Mouse (Mus musculus) B cell, adult 2 months (primary cell): ENCODE measurements at regions not wholly inside any gene's neighbourhood (a gene's known extent, or its start where the extent isn't known, plus 50 kb on each side); places are given as distances from the start of the nearest gene placed in this dataset.
"Not testable (repeated sequence)": the region's sequence is repeated elsewhere in the genome, so short reads cannot be mapped to it uniquely, and the experiment has no call there.

Source experiments
- DNase-seq, 2 experiments: peaks; one replicate each; pipeline ENCODE4 v3.0.0; 2022

- DNase-seq, result no peak
Observed at GRCm38 (mm10) chr1:64463715-64464290, 68.6 kb upstream of the Creb1 start.

DNA sequence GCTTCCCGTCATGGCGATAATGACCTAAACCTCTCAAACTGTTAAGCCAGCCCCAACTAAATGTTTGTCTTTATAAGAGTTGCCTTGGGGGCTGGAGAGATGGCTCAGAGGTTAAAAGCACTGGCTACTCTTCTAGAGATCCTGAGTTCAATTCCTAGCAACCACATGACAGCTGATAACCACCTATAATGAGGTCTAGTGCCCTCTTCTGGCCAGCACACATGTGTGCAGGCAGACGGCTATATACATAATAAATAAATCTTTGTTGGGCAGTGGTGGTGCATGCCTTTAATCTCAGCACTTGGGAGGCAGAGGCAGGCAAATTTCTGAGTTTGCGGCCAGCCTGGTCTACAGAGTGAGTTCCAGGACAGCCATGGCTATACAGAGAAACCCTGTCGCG is 70.8 kb upstream of the Creb1 start:
- DNase-seq, result not testable (repeated sequence)

GRCm38 (mm10) chr1:64457872-64458271 is 74.6 kb upstream of the Creb1 start:
- no peak for DNase-seq

- no peak for DNase-seq
Observed at GRCm38 (mm10) chr1:64449141-64449540, 83.3 kb upstream of the Creb1 start.

DNA sequence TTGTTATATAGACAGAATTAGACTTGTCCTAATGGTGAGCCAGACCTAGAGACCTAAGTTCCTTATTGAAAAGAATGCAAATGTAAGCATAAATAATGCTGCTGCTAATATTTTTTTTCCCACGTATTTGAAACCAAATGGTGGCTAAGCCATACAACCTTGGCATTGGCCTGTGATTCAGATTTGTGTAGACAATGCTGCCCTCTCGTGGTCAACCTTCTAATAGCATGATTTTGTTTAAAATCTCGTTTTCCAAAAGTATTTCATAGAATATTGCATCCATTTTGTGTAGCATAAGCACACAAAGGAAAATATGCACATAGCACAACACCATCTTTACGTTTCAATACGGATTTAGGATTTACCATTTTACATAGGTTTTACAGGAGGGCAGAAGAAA is 84.4 kb upstream of the Creb1 start:
- peak; percentile 79 to 84 for DNase-seq

DNA sequence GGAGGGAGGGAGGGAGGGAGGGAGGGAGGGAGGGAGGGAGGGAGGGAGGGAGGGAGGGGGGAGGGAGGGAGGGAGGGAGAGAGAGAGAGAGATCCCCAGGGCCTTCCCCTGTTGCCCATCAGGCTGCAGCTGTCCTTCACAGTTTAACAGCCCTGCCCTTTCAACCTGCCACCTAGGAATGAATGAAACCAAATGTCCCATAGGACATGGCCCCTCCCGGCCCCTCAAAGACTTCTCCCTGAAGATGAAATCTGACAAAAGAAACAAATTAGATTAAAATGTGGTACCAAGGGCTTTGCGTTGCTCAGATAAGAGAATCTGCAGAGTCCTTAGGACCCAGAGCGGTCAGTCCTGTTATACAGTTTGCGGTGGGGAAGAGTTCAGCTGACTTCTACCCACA is 86.0 kb upstream of the Creb1 start:
- no peak for DNase-seq

- DNase-seq, result peak; percentile 54 to 55
Observed at GRCm38 (mm10) chr1:64445919-64446318, 86.5 kb upstream of the Creb1 start.

GRCm38 (mm10) chr1:64443436-64443835 is 89.0 kb upstream of the Creb1 start:
- DNase-seq, result no peak

DNA sequence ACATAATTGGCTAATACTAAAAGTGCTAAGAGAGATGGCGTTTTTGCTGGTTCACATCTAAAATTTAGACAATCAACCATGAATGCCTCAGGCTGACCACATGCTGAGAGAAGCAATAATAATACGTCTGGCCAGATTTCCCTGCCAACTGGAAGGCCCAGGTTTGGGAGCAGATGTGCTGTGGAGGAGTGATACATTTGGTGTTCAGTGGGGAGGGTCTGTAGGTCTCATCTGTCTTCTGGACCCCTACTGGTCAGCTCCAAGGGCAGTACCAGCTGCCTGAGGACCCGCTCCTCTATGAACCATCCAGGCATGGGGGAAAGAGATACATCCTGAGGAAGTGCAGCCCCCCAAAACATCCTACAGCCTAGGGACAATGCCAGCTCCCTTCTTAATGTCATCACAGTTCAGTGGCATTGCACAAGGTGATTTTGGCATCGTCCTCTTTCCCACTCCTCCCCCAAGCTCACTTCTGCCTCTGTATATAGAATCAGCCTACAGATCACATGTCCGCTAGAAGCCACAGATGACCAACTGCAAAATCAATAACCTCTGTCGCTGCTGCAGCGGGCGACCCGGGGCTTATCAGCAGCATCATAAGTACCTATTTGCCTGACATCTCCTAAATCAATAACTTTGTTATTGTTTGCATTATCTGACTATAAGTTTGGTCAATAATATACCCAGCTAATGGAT is 90.1 kb upstream of the Creb1 start:
- no peak for DNase-seq

DNA sequence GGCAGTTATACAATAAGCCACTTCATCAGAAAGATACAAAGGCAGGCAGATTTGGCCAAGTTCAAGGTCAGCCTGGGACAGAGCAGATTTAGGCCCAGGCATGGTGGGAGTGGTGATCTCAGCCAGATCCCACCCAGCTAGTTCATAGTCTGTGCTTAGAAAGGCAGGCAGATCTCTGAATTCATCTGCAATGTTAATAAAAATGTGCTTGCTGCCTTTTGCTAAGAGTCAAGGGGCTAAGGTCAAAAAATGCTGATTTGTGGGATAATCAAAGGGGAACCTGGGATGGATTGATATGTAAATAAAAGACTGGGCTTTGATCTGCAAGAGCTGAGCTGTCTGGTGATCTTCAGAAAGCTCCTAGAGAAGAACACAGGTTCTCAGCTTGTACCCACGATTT is 109.2 kb upstream of the Creb1 start:
- DNase-seq, result no peak

DNA sequence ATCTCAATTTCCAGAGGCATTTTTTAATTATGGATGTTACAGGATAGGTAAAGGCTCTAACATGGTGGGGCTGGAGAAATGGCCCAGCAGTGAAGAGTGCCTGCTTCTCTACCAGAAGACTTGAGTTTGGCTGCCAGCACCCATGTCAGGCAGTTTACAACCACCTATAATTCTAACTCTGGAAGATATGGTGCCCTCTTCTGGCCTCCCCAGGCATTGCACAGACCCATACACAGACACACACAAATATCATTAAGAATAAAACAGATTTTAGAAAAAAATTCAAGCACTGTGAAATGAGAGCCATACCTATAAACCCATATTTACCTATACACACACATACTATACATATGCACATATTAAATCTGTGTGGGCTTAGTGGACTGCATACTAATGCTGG is 113.9 kb upstream of the Creb1 start:
- no peak for DNase-seq

- no peak for DNase-seq
Observed at GRCm38 (mm10) chr1:64415906-64416305, 116.5 kb upstream of the Creb1 start.

- no peak for DNase-seq
Observed at GRCm38 (mm10) chr1:64413181-64413560, 119.3 kb upstream of the Creb1 start.

GRCm38 (mm10) chr1:64412481-64413180 is 119.8 kb upstream of the Creb1 start:
- no peak for DNase-seq

DNA sequence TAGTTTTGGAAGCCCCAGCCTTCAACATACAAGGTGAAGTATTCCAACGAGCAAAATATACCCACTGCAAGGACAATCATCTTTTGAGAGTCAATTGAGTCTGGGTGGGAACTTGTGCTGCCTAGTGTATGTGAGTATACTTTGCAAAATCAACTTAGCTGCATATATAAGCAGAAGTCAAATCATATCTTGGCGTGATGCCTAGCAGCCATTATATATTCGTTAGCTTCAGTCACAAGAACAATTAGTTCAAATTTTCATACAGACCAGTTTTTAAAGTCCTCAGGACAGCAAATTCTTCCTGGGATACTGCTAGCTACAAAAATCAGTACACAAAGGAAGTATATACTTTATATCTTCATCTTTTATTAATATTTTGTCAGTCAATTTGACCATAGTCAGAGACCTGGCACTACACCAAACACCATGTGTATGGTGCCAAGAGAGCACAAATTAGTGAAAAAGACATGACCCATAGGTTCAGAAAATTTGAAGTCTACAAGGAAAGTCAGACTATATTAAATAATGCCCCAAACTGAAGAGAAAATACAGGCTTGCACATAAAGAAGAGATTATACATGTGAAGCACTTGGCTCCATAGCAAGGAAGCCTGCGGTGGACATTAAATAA is 120.5 kb upstream of the Creb1 start:
- no peak for DNase-seq

DNA sequence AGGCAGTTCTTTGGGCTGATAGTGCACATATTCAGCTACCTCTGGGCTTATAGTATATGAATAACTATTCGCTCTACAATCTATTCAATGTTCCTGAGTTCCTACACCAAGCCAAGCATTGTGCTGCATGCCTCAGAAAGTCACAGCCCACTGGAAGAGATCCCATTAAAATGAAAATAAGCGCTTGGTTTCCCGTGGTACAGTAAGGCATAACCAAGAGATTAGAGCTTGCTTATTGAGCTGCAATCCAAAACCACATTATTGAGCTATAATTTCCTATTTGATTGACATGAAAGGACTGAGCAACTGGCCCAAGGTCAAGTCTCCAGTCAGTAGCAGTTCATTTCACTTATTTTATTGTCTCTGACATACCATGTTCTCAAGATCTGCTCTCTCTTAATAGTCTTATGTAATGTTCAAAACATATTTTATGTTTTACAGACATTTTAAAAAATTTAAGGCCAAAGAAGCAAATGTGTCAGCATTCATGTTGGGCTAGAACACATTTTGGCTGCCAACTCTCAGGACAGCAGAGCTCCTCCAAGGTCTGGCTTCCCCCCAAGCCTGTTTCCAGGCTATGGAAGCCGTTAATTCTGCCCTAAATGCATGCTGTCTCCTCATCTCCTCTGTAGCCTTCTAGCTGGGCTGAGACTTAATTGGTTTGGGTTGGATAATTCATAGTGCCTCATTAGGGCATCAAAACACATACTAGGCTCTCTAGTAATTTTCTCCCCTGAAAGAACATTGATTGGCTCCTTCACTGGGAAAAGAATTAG is 123.5 kb upstream of the Creb1 start:
- no peak for DNase-seq

DNA sequence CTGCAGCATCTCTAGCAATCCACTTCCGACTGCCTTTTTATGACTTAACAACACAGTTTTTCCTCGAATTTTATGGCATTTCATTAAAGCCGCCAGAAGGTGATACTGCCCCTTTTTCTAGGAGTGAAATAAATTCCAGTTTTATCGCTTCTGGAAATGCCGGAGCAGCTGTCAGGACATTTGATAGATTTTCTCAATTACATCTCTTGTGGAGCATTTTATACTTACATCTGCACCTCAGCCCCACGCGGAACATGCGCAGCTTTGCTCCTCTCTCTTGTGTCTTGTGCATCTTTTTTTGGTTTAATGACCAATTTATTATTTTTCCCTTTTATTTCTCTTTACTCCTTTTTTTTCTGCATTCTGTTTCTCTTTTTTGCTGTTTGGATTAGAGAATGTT is 140.9 kb upstream of the Creb1 start:
- DNase-seq, result no peak

- DNase-seq, result no peak
Observed at GRCm38 (mm10) chr1:64381264-64381663, 151.2 kb upstream of the Creb1 start.

- DNase-seq, result not testable (repeated sequence)
Observed at GRCm38 (mm10) chr1:64376426-64376825, 156.0 kb upstream of the Creb1 start.

DNA sequence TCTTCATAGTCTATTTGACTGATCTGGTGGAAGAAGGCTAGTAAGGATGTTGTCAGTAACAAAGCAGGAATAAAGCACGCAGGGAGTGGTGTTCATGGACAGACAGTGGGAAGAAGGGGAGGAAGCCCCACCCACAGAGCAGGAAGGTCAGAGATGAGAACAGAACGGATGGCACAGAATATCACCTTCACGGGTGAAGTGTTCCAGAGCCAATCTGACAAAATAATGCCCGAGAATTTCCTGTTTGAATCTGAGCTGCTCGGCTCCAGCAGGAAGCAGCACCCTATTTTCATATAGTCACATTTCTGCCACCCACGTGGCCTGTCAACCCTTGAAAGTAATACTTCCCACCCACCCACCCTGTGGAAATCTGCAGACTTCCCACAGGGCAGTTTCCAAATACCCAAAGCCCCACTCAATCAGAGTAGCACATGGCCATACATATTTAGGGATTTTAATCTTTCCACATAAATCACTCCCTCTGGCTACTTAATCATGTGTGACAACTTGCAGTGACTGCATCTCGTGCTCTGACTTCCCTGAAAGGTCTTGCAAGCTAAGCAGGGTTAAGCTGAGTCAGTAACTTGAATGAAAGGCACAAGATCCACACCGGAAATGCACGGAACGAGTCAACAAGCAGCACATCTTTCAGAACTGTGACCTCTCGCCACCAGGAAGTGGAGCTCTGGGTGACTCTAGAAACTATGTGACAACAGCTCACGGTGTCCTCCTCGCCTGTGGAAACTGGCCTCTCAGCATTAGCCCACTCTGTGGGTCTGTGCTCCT is 158.0 kb upstream of the Creb1 start:
- no peak for DNase-seq

GRCm38 (mm10) chr1:64364095-64364494 is 168.3 kb upstream of the Creb1 start:
- DNase-seq, result no peak

GRCm38 (mm10) chr1:64361959-64362638 is 170.3 kb upstream of the Creb1 start:
- DNase-seq, result no peak
